Mouse (Mus musculus) megakaryocyte, adult 5-6 weeks (primary cell): ENCODE measurements around the gene Olfr1118. TPM values are rescaled to one million over a fixed set of nuclear protein-coding genes. Genes with fewer than 3 reads are reported as not detected.
"Not testable (repeated sequence)": the region's sequence is repeated elsewhere in the genome, so short reads cannot be mapped to it uniquely, and the experiment has no call there.

Experiments used
- ATAC-seq: 2 replicates; pipeline ENCODE4 v1.8.0; 2016; ENCODE audit warnings: mild to moderate bottlenecking, inconsistent platforms; ENCODE audit not compliant: poor library complexity, severe bottlenecking
- total RNA-seq, 2 experiments: library from RNA; stranded (forward) in 1 of 2; stranded (reverse) in 1 of 2; fragments of 153-499, 151-499 nt in 1 of 2; fragments of 221-1000, 200-1000 nt in 1 of 2; gene quantifications; 2 replicates each; pipeline versions ENCODE4 v1.2.3 to v1.2.4; 2015 to 2017

Olfr1118 gene
- total RNA-seq (2015), result not detected in 2 replicates
- total RNA-seq (2017), result 0.04 TPM in 1 of 2 replicates, not detected in the other

DNA sequence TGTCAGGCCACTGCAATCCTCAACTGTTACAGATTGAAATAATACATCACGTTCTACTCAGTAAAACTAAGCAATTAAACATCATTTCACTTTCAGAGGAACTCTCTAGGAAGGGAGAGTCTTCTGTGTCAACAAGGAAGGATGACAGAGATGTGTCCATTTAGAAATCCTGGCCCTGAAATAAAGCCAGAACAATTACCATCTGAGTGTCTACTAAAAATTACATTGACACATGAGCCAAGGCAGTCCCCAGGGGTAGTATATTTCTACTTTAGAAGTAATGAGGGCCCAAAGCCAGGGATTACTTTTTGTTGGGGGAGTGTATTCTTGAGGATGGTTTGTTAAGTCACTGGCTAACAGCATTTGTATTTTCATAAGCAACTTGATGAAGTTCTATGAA, at the start of gene Olfr1118:
Gene Olfr1118, plus strand, starts transcription at position 301 of the 400 bp plus-strand sequence.
- no peak for ATAC-seq

DNA sequence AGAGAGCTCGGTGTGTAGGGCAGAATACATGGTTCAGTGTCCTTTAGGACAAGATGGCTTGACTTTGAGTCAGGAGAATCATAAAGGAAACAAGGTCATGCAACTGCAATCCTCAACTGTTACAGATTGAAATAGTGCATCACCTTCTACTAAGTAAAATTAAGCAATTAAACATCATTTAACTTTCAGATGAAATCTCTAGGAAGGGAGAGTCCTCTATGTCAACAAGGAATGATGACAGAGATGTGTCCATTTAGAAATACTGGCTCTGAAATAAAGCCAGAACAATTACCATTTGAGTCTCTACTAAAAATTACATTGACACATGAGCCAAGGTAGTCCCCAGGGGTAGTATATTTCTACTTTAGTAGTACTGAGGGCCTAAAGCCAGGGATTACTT, 40.1 kb upstream of the Olfr1118 start, which contains the start of gene Olfr1116:
Gene Olfr1116, plus strand, starts transcription at position 301 of the 400 bp plus-strand sequence.
- no peak for ATAC-seq

DNA sequence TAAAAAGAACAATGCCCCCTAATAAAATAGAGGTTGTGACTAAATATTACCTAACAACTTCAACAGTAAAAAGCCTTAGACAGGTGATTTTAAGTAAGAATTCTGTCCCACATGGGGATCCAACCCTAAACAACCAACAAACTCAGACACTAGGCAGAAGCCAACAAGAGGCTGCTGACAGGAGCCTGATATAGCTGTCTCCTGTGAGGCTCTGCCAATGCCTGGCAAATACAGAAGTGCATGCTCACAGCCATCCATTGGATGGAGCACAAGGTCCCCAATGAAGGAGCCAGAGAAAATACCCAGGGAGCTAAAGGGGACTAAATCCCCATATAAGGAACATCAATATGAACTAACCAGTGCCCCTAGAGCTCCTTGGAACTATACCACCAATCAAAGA, 13.4 kb upstream of the Olfr1118 start:
- ATAC-seq, result not testable (repeated sequence)

DNA sequence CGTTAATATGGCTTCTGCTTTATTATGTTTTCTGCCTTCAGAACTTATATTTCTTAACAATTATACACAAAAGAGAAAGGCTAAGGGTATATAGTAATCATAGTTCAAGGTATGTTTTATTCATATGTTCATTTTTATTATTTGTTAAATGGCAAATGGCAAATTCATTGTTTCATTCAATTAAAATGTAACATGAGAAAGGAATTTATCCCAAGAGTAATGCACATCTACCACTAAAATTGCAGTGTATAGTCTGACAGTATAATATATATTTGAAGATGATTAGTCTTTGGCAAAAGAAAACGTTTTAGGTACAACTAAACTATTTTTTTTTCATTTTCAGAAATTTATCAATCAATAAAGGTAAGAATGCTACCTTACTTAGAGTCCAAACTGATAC, 47.1 kb downstream of the Olfr1118 start, which contains the start of gene Olfr1120:
Gene Olfr1120, plus strand, starts transcription at position 301 of the 400 bp plus-strand sequence.
- no peak for ATAC-seq

- ATAC-seq, result not testable (repeated sequence)
Measured at GRCm38 (mm10) chr2:87360121-87360520, 52.7 kb downstream of the Olfr1118 start.

Other genes with a start within 250 kb of the Olfr1118 start
- not detected in 2 replicates for gene Olfr1107, start 231.8 kb upstream of the Olfr1118 start, total RNA-seq (2015)
- not detected in 2 replicates for gene Olfr1107, start 231.8 kb upstream of the Olfr1118 start, total RNA-seq (2017)
- gene Olfr1109, start 211.6 kb upstream of the Olfr1118 start, total RNA-seq (2015), result not detected in 2 replicates
- not detected in 2 replicates for gene Olfr1109, start 211.6 kb upstream of the Olfr1118 start, total RNA-seq (2017)
- gene Olfr259, start 193.0 kb upstream of the Olfr1118 start, total RNA-seq (2015), result not detected in 2 replicates
- gene Olfr259, start 193.0 kb upstream of the Olfr1118 start, total RNA-seq (2017), result not detected in 2 replicates
- gene Olfr1110, start 167.3 kb upstream of the Olfr1118 start, total RNA-seq (2015), result not detected in 2 replicates
- not detected in 2 replicates for gene Olfr1110, start 167.3 kb upstream of the Olfr1118 start, total RNA-seq (2017)
- not detected in 2 replicates for gene Olfr1111, start 155.0 kb upstream of the Olfr1118 start, total RNA-seq (2015)
- gene Olfr1111, start 155.0 kb upstream of the Olfr1118 start, total RNA-seq (2017), result not detected in 2 replicates
- gene Olfr1112, start 119.8 kb upstream of the Olfr1118 start, total RNA-seq (2015), result not detected in 2 replicates
- not detected in 2 replicates for gene Olfr1112, start 119.8 kb upstream of the Olfr1118 start, total RNA-seq (2017)
- not detected in 2 replicates for gene Olfr1113, start 98.6 kb upstream of the Olfr1118 start, total RNA-seq (2015)
- gene Olfr1113, start 98.6 kb upstream of the Olfr1118 start, total RNA-seq (2017), result not detected in 2 replicates
- gene Olfr1115, start 59.6 kb upstream of the Olfr1118 start, total RNA-seq (2015), result not detected in 2 replicates
- gene Olfr1115, start 59.6 kb upstream of the Olfr1118 start, total RNA-seq (2017), result not detected in 2 replicates
- gene Olfr1116, start 40.0 kb upstream of the Olfr1118 start, total RNA-seq (2015), result not detected in 2 replicates
- not detected in 2 replicates for gene Olfr1116, start 40.0 kb upstream of the Olfr1118 start, total RNA-seq (2017)
- gene Olfr1120, start 47.2 kb downstream of the Olfr1118 start, total RNA-seq (2015), result not detected in 2 replicates
- gene Olfr1120, start 47.2 kb downstream of the Olfr1118 start, total RNA-seq (2017), result not detected in 2 replicates
- gene Olfr1121, start 62.3 kb downstream of the Olfr1118 start, total RNA-seq (2015), result not detected in 2 replicates
- not detected in 2 replicates for gene Olfr1121, start 62.3 kb downstream of the Olfr1118 start, total RNA-seq (2017)
- gene Olfr1122, start 78.3 kb downstream of the Olfr1118 start, total RNA-seq (2015), result 0.02 TPM in 1 of 2 replicates, not detected in the other
- not detected in 2 replicates for gene Olfr1122, start 78.3 kb downstream of the Olfr1118 start, total RNA-seq (2017)
- not detected in 2 replicates for gene Olfr1123, start 109.1 kb downstream of the Olfr1118 start, total RNA-seq (2015)
- not detected in 2 replicates for gene Olfr1123, start 109.1 kb downstream of the Olfr1118 start, total RNA-seq (2017)
- not detected in 2 replicates for gene Olfr1124, start 122.7 kb downstream of the Olfr1118 start, total RNA-seq (2015)
- gene Olfr1124, start 122.7 kb downstream of the Olfr1118 start, total RNA-seq (2017), result not detected in 2 replicates
- not detected in 2 replicates for gene Olfr1126, start 146.4 kb downstream of the Olfr1118 start, total RNA-seq (2015)
- not detected in 2 replicates for gene Olfr1126, start 146.4 kb downstream of the Olfr1118 start, total RNA-seq (2017)
- not detected in 2 replicates for gene Pramel7, start 189.5 kb downstream of the Olfr1118 start, total RNA-seq (2015)
- not detected in 2 replicates for gene Pramel7, start 189.5 kb downstream of the Olfr1118 start, total RNA-seq (2017)
- gene Pramel6, start 199.0 kb downstream of the Olfr1118 start, total RNA-seq (2015), result not detected in 2 replicates
- gene Pramel6, start 199.0 kb downstream of the Olfr1118 start, total RNA-seq (2017), result not detected in 2 replicates
- gene Olfr153, start 224.2 kb downstream of the Olfr1118 start, total RNA-seq (2015), result not detected in 2 replicates
- gene Olfr153, start 224.2 kb downstream of the Olfr1118 start, total RNA-seq (2017), result not detected in 2 replicates
- not detected in 2 replicates for gene Olfr1128, start 238.0 kb downstream of the Olfr1118 start, total RNA-seq (2015)
- not detected in 2 replicates for gene Olfr1128, start 238.0 kb downstream of the Olfr1118 start, total RNA-seq (2017)